Mouse (Mus musculus): ENCODE results near the gene Gm43951. TPM values are rescaled to one million over a fixed set of nuclear protein-coding genes. Genes with fewer than 3 reads are reported as not detected.
"Not testable (repeated sequence)": the region's sequence is repeated elsewhere in the genome, so short reads cannot be mapped to it uniquely, and the experiment has no call there.

The Gm43951 gene
- polyA plus RNA-seq, 1 experiment, result 0.78 TPM

- Histone ChIP-seq H3K36me3 (ENCODE audit: control insufficient read depth, insufficient read depth, low read length) (peaks cover 5% of the 10 kb centered on the region), H3K27me3 (ENCODE audit: control insufficient read depth, insufficient read depth, low read length) (no peaks in the 10 kb centered on the region), H3K4me3 (ENCODE audit: control insufficient read depth, low read depth, low read length) (no peak overlapping the region), H3K27ac (ENCODE audit: control insufficient read depth, insufficient read depth, low read depth, low read length) (no peak overlapping the region), H3K4me1 (ENCODE audit: control insufficient read depth, insufficient read depth, low read length) (no peaks in the 10 kb centered on the region)
- TF ChIP-seq POLR2A (IDR thresholded peaks at IDR 0.05; ENCODE audit: control insufficient read depth, low read depth, low read length) (no peak), CTCF (IDR thresholded peaks at IDR 0.05; ENCODE audit: control insufficient read depth, insufficient read depth, insufficient replicate concordance, low read depth, low read length) (no peak)
These were observed 30.7 kb downstream of the Gm43951 start for GRCm38 (mm10) chr11:72175966-72176365.

- H3K4me3 ChIP-seq (ENCODE audit: control insufficient read depth, low read depth, low read length), result no peak overlapping the region
- H3K27me3 ChIP-seq (ENCODE audit: control insufficient read depth, insufficient read depth, low read length), result no peaks in the 10 kb centered on the region
- no peaks in the 10 kb centered on the region for H3K4me1 ChIP-seq (ENCODE audit: control insufficient read depth, insufficient read depth, low read length)
- TF ChIP-seq CTCF (IDR thresholded peaks at IDR 0.05; ENCODE audit: control insufficient read depth, insufficient read depth, insufficient replicate concordance, low read depth, low read length), result no peak
- no peak for TF ChIP-seq POLR2A (IDR thresholded peaks at IDR 0.05; ENCODE audit: control insufficient read depth, low read depth, low read length)
- peaks cover 5% of the 10 kb centered on the region for H3K36me3 ChIP-seq (ENCODE audit: control insufficient read depth, insufficient read depth, low read length)
- H3K27ac ChIP-seq (ENCODE audit: control insufficient read depth, insufficient read depth, low read depth, low read length), result no peak overlapping the region
These were observed 31.9 kb downstream of the Gm43951 start for GRCm38 (mm10) chr11:72174721-72175120.

- TF ChIP-seq POLR2A (IDR thresholded peaks at IDR 0.05; ENCODE audit: control insufficient read depth, low read depth, low read length) (no peak), CTCF (IDR thresholded peaks at IDR 0.05; ENCODE audit: control insufficient read depth, insufficient read depth, insufficient replicate concordance, low read depth, low read length) (no peak)
- Histone ChIP-seq H3K36me3 (ENCODE audit: control insufficient read depth, insufficient read depth, low read length) (peaks cover 5% of the 10 kb centered on the region), H3K27me3 (ENCODE audit: control insufficient read depth, insufficient read depth, low read length) (no peaks in the 10 kb centered on the region), H3K4me1 (ENCODE audit: control insufficient read depth, insufficient read depth, low read length) (no peaks in the 10 kb centered on the region), H3K27ac (ENCODE audit: control insufficient read depth, insufficient read depth, low read depth, low read length) (no peak overlapping the region), H3K4me3 (ENCODE audit: control insufficient read depth, low read depth, low read length) (no peak overlapping the region)
These were observed 33.1 kb downstream of the Gm43951 start for GRCm38 (mm10) chr11:72173506-72173905.

- H3K4me3 ChIP-seq (ENCODE audit: control insufficient read depth, low read depth, low read length), result peak overlapping the region; percentile 7
- not testable (repeated sequence) for H3K27me3 ChIP-seq (ENCODE audit: control insufficient read depth, insufficient read depth, low read length); H3K27ac ChIP-seq (ENCODE audit: control insufficient read depth, insufficient read depth, low read depth, low read length); H3K4me1 ChIP-seq (ENCODE audit: control insufficient read depth, insufficient read depth, low read length); H3K36me3 ChIP-seq (ENCODE audit: control insufficient read depth, insufficient read depth, low read length)
These were observed 34.7 kb downstream of the Gm43951 start for GRCm38 (mm10) chr11:72171906-72172305.

GRCm38 (mm10) chr11:72169871-72170270 lies 36.8 kb downstream of the Gm43951 start:
- no peaks in the 10 kb centered on the region for H3K4me1 ChIP-seq (ENCODE audit: control insufficient read depth, insufficient read depth, low read length)
- TF ChIP-seq CTCF (IDR thresholded peaks at IDR 0.05; ENCODE audit: control insufficient read depth, insufficient read depth, insufficient replicate concordance, low read depth, low read length) (no peak), POLR2A (IDR thresholded peaks at IDR 0.05; ENCODE audit: control insufficient read depth, low read depth, low read length) (no peak)
- H3K4me3 ChIP-seq (ENCODE audit: control insufficient read depth, low read depth, low read length), result peak overlapping the region; percentile 89
- H3K27ac ChIP-seq (ENCODE audit: control insufficient read depth, insufficient read depth, low read depth, low read length), result no peak overlapping the region
- no peaks in the 10 kb centered on the region for H3K27me3 ChIP-seq (ENCODE audit: control insufficient read depth, insufficient read depth, low read length)
- peaks cover 1% of the 10 kb centered on the region; the same call in 1 of the 2 replicates for H3K36me3 ChIP-seq (ENCODE audit: control insufficient read depth, insufficient read depth, low read length)

GRCm38 (mm10) chr11:72163198-72163597 lies 43.4 kb downstream of the Gm43951 start:
- Histone ChIP-seq H3K27ac (ENCODE audit: control insufficient read depth, insufficient read depth, low read depth, low read length) (no peak overlapping the region), H3K36me3 (ENCODE audit: control insufficient read depth, insufficient read depth, low read length) (peaks cover 1% of the 10 kb centered on the region; the same call in 1 of the 2 replicates), H3K4me3 (ENCODE audit: control insufficient read depth, low read depth, low read length) (no peak overlapping the region), H3K4me1 (ENCODE audit: control insufficient read depth, insufficient read depth, low read length) (no peaks in the 10 kb centered on the region), H3K27me3 (ENCODE audit: control insufficient read depth, insufficient read depth, low read length) (no peaks in the 10 kb centered on the region)
- TF ChIP-seq CTCF (IDR thresholded peaks at IDR 0.05; ENCODE audit: control insufficient read depth, insufficient read depth, insufficient replicate concordance, low read depth, low read length), result no peak
- no peak for TF ChIP-seq POLR2A (IDR thresholded peaks at IDR 0.05; ENCODE audit: control insufficient read depth, low read depth, low read length)

- Histone ChIP-seq H3K4me1 (ENCODE audit: control insufficient read depth, insufficient read depth, low read length) (no peaks in the 10 kb centered on the region), H3K27me3 (ENCODE audit: control insufficient read depth, insufficient read depth, low read length) (no peaks in the 10 kb centered on the region), H3K36me3 (ENCODE audit: control insufficient read depth, insufficient read depth, low read length) (peaks cover 1% of the 10 kb centered on the region; the same call in 1 of the 2 replicates), H3K27ac (ENCODE audit: control insufficient read depth, insufficient read depth, low read depth, low read length) (no peak overlapping the region), H3K4me3 (ENCODE audit: control insufficient read depth, low read depth, low read length) (no peak overlapping the region)
- TF ChIP-seq POLR2A (IDR thresholded peaks at IDR 0.05; ENCODE audit: control insufficient read depth, low read depth, low read length) (no peak), CTCF (IDR thresholded peaks at IDR 0.05; ENCODE audit: control insufficient read depth, insufficient read depth, insufficient replicate concordance, low read depth, low read length) (no peak)
These were observed 50.0 kb downstream of the Gm43951 start for GRCm38 (mm10) chr11:72156624-72157023.

GRCm38 (mm10) chr11:72155981-72156428 lies 50.6 kb downstream of the Gm43951 start:
- H3K27me3 ChIP-seq (ENCODE audit: control insufficient read depth, insufficient read depth, low read length), result no peaks in the 10 kb centered on the region
- H3K27ac ChIP-seq (ENCODE audit: control insufficient read depth, insufficient read depth, low read depth, low read length), result no peak overlapping the region
- TF ChIP-seq CTCF (IDR thresholded peaks at IDR 0.05; ENCODE audit: control insufficient read depth, insufficient read depth, insufficient replicate concordance, low read depth, low read length), result no peak
- TF ChIP-seq POLR2A (IDR thresholded peaks at IDR 0.05; ENCODE audit: control insufficient read depth, low read depth, low read length), result no peak
- no peak overlapping the region for H3K4me3 ChIP-seq (ENCODE audit: control insufficient read depth, low read depth, low read length)
- no peaks in the 10 kb centered on the region for H3K4me1 ChIP-seq (ENCODE audit: control insufficient read depth, insufficient read depth, low read length)
- peaks cover 1% of the 10 kb centered on the region; the same call in 1 of the 2 replicates for H3K36me3 ChIP-seq (ENCODE audit: control insufficient read depth, insufficient read depth, low read length)
